Comparison of ENCODE assay signal across 8 mouse cellular contexts in genomic region chr11:24074021-24074591, GRCm38 (mm10). TPM values are rescaled to one million over a fixed set of nuclear protein-coding genes. Genes with fewer than 3 reads are reported as not detected.
DNase-seq lines count a peak whose midpoint lies in the region; ATAC-seq and TF ChIP-seq lines count a peak whose summit lies in the region.

No protein-coding gene starts in this region.

- intact Hi-C loops in heart, postnatal 25 days (cut with DNase I): no loop called here

- WGBS in heart, embryonic 11.5 days (ENCODE audit: insufficient replicate concordance): 2% methylated on average over 18 of the region's 18 CpGs
- WGBS in embryonic facial prominence, embryonic 11.5 days: 1% methylated on average over 18 of the region's 18 CpGs
- WGBS in limb, embryonic 10.5 days: under 1% methylated on average over 18 of the region's 18 CpGs
- WGBS in neural tube, embryonic 14.5 days: under 1% methylated on average over 18 of the region's 18 CpGs
- 10% methylated on average over 18 of the region's 18 CpGs for WGBS in cerebellum, adult 2 months

- H3K36me3 ChIP-seq in heart, embryonic 11.5 days (ENCODE audit: control insufficient read depth, insufficient read depth, low read length): no peaks in the 10 kb centered on the region
- H3K36me3 ChIP-seq in embryonic facial prominence, embryonic 11.5 days (replicated peaks; ENCODE audit: control insufficient read depth, insufficient read depth, low read depth, low read length): no peaks in the 10 kb centered on the region
- H3K36me3 ChIP-seq in limb, embryonic 10.5 days: no peaks in the 10 kb centered on the region
- no peaks in the 10 kb centered on the region for H3K36me3 ChIP-seq in neural tube, embryonic 14.5 days (ENCODE audit: control insufficient read depth, insufficient read depth, low read length)

- peak overlapping the region; percentile 29 for H3K4me3 ChIP-seq in heart, embryonic 11.5 days (ENCODE audit: low read depth, low read length)
- peak overlapping the region; percentile 31 for H3K4me3 ChIP-seq in embryonic facial prominence, embryonic 11.5 days (ENCODE audit: low read depth, low read length)
- H3K4me3 ChIP-seq in limb, embryonic 10.5 days: peak overlapping the region; percentile 96
- peak overlapping the region; percentile 88 for H3K4me3 ChIP-seq in neural tube, embryonic 14.5 days (ENCODE audit: low read depth, low read length)
- H3K4me3 ChIP-seq in cerebellum, adult 2 months (replicated peaks; ENCODE audit: insufficient read depth, low read depth, low read length): no peak overlapping the region

- H3K4me1 ChIP-seq in heart, embryonic 11.5 days (ENCODE audit: control insufficient read depth, insufficient read depth, low read length): peaks cover 11% of the 10 kb centered on the region; the same call in 1 of the 2 replicates
- H3K4me1 ChIP-seq in embryonic facial prominence, embryonic 11.5 days (ENCODE audit: control insufficient read depth, insufficient read depth, low read length): peaks cover 4% of the 10 kb centered on the region
- H3K4me1 ChIP-seq in limb, embryonic 10.5 days: peaks cover 55% of the 10 kb centered on the region
- H3K4me1 ChIP-seq in neural tube, embryonic 14.5 days (ENCODE audit: control insufficient read depth, insufficient read depth, low read length): 0 out of 2 replicates have a peak, but pooled peaks cover 4% of the 10 kb centered on the region
- no peaks in the 10 kb centered on the region; the same call in 1 of the 2 replicates for H3K4me1 ChIP-seq in cerebellum, adult 2 months (ENCODE audit: control insufficient read depth, insufficient read depth, low read length)

- peaks cover 23% of the 10 kb centered on the region for H3K27me3 ChIP-seq in heart, embryonic 11.5 days (ENCODE audit: control insufficient read depth, insufficient read depth, low read length)
- peaks cover 6% of the 10 kb centered on the region for H3K27me3 ChIP-seq in embryonic facial prominence, embryonic 11.5 days (ENCODE audit: control insufficient read depth, insufficient read depth, low read length)
- H3K27me3 ChIP-seq in limb, embryonic 10.5 days (ENCODE audit: low read depth, poor library complexity, severe bottlenecking): peaks cover 7% of the 10 kb centered on the region; the same call in 1 of the 2 replicates
- no peaks in the 10 kb centered on the region for H3K27me3 ChIP-seq in neural tube, embryonic 14.5 days (ENCODE audit: control insufficient read depth, insufficient read depth, low read length)
- peaks cover 20% of the 10 kb centered on the region; the same call in 1 of the 2 replicates for H3K27me3 ChIP-seq in cerebellum, adult 2 months (ENCODE audit: control insufficient read depth, insufficient read depth, low read length)

- no peak overlapping the region for H3K9ac ChIP-seq in heart, embryonic 11.5 days (ENCODE audit: low read depth, low read length)
- H3K9ac ChIP-seq in embryonic facial prominence, embryonic 11.5 days (replicated peaks; ENCODE audit: low read length): no peak overlapping the region
- peak overlapping the region; percentile 98; the same call in 1 of the 2 replicates for H3K9ac ChIP-seq in neural tube, embryonic 14.5 days (replicated peaks; ENCODE audit: low read depth, low read length)

- no peak for TF ChIP-seq CTCF in cerebellum, adult 2 months (IDR thresholded peaks at IDR 0.05; ENCODE audit: borderline replicate concordance, insufficient read depth, low read depth, low read length)

- H3K27ac ChIP-seq in heart, embryonic 11.5 days (ENCODE audit: low read depth, low read length): no peak overlapping the region
- H3K27ac ChIP-seq in embryonic facial prominence, embryonic 11.5 days (replicated peaks; ENCODE audit: low read depth, low read length): no peak overlapping the region
- peak overlapping the region; percentile 56; the same call in 1 of the 2 replicates for H3K27ac ChIP-seq in limb, embryonic 10.5 days
- H3K27ac ChIP-seq in neural tube, embryonic 14.5 days (ENCODE audit: low read depth, low read length): peak overlapping the region; percentile 99; the same call in 1 of the 2 replicates
- no peak overlapping the region for H3K27ac ChIP-seq in cerebellum, adult 2 months (ENCODE audit: insufficient read depth, low read length)

- H3K9me3 ChIP-seq in heart, embryonic 11.5 days (replicated peaks; ENCODE audit: control insufficient read depth, low read length): no peaks in the 10 kb centered on the region
- no peaks in the 10 kb centered on the region for H3K9me3 ChIP-seq in embryonic facial prominence, embryonic 11.5 days (replicated peaks; ENCODE audit: control insufficient read depth, low read length)
- no peaks in the 10 kb centered on the region for H3K9me3 ChIP-seq in limb, embryonic 10.5 days (replicated peaks)
- no peaks in the 10 kb centered on the region for H3K9me3 ChIP-seq in neural tube, embryonic 14.5 days (ENCODE audit: control insufficient read depth, low read length)

- peak overlapping the region; percentile 100 for H3K4me2 ChIP-seq in heart, embryonic 11.5 days
- peak overlapping the region; percentile 66 for H3K4me2 ChIP-seq in embryonic facial prominence, embryonic 11.5 days (ENCODE audit: low read depth, low read length)
- peak overlapping the region; percentile 80 for H3K4me2 ChIP-seq in neural tube, embryonic 14.5 days (ENCODE audit: low read depth, low read length)

- TF ChIP-seq POLR2A in cerebellum, adult 2 months (IDR thresholded peaks at IDR 0.05; ENCODE audit: borderline replicate concordance, insufficient read depth, low read length): no peak

- ATAC-seq in heart, embryonic 11.5 days (replicated peaks; ENCODE audit: insufficient number of reproducible peaks, low FRiP score, low TSS enrichment): no peak
- no peak for ATAC-seq in embryonic facial prominence, embryonic 11.5 days (replicated peaks; ENCODE audit: insufficient number of reproducible peaks, low FRiP score, low TSS enrichment, low read depth)
- ATAC-seq in neural tube, embryonic 14.5 days (ENCODE audit: low read depth): 0 out of 2 replicates have a peak, but pooled peaks have one; percentile 29

- DNase-seq in heart, postnatal 25 days (ENCODE audit: low spot score): no peak
- peak; percentile 70 for DNase-seq in embryonic facial prominence, embryonic 11.5 days (ENCODE audit: low spot score)
- peak; percentile 77 for DNase-seq in limb, embryonic 10.5 days (ENCODE audit: low spot score)
- no peak for DNase-seq in spleen, adult 12 weeks (ENCODE audit: low spot score)
- DNase-seq in cerebellum, adult 2 months: no peak
- DNase-seq in gastrocnemius, postnatal 10 days: no peak

RNA-seq across cellular contexts. Expression of gene A830031A19Rik, which starts 0.7 kb away (rescaled TPM):
- polyA plus RNA-seq in heart, embryonic 11.5 days (2014; fragmentation: Nextera tagmentation; extraction: Ambion mirVana): not detected in 2 replicates
- total RNA-seq in heart, postnatal 25 days (2021): not detected
- polyA plus RNA-seq in embryonic facial prominence, embryonic 11.5 days (2014; fragmentation: Nextera tagmentation; extraction: Ambion mirVana): not detected in 2 replicates
- not detected in 2 replicates for polyA plus RNA-seq in limb, embryonic 10.5 days (2016; fragmentation: Nextera tagmentation; extraction: Ambion mirVana)
- not detected in 2 replicates for polyA plus RNA-seq in neural tube, embryonic 14.5 days (2014; fragmentation: Nextera tagmentation; extraction: Ambion mirVana)
- 0.21 TPM in 1 of 2 replicates, not detected in the other for polyA plus RNA-seq in cerebellum, adult 2 months (2012; rRNA removed)
- total RNA-seq in gastrocnemius, postnatal 10 days (2021): not detected

RNA-seq across cellular contexts. Expression of gene Bcl11a, which starts 3.8 kb away (rescaled TPM):
- polyA plus RNA-seq in heart, embryonic 11.5 days (2014; fragmentation: Nextera tagmentation; extraction: Ambion mirVana): 19.1 and 21.7 TPM in 2 replicates
- 1 to 10 TPM; 4.2 to 4.7 TPM for total RNA-seq in heart, postnatal 25 days (2021)
- 66.1 and 71.9 TPM in 2 replicates for polyA plus RNA-seq in embryonic facial prominence, embryonic 11.5 days (2014; fragmentation: Nextera tagmentation; extraction: Ambion mirVana)
- 41.4 and 75.0 TPM in 2 replicates for polyA plus RNA-seq in limb, embryonic 10.5 days (2016; fragmentation: Nextera tagmentation; extraction: Ambion mirVana)
- 143 and 145 TPM in 2 replicates for polyA plus RNA-seq in neural tube, embryonic 14.5 days (2014; fragmentation: Nextera tagmentation; extraction: Ambion mirVana)
- 9.5 and 10.4 TPM in 2 replicates for polyA plus RNA-seq in cerebellum, adult 2 months (2012; rRNA removed)
- total RNA-seq in gastrocnemius, postnatal 10 days (2021): under 1 TPM; 0.54 to 0.97 TPM

Comparison
In these comparisons a context has a peak if more than half of its experiments do, and no peak if none do; other contexts are left out.
1. H3K27ac ChIP-seq: peak in limb, embryonic 10.5 days (single experiment) and neural tube, embryonic 14.5 days (single experiment); none in heart, embryonic 11.5 days (single experiment), embryonic facial prominence, embryonic 11.5 days (single experiment) and cerebellum, adult 2 months (single experiment).
2. DNase-seq: peak in embryonic facial prominence, embryonic 11.5 days (single experiment) and limb, embryonic 10.5 days (single experiment); none in heart, postnatal 25 days (single experiment), spleen, adult 12 weeks (single experiment), cerebellum, adult 2 months (0 of 2) and gastrocnemius, postnatal 10 days (single experiment).
3. Peak in every context shown above with its lines, with median percentiles within 50 percentile points of each other: H3K4me2 ChIP-seq.